Mouse (Mus musculus) brain, embryonic 14.5 days (tissue): ENCODE measurements around the gene Txnrd2.

ENCODE experiments used
- CTCF ChIP-seq: fragments of 200-500 bp; IDR thresholded peaks from 2 replicates; pipeline ENCODE4 v1.5.1; 2012; ENCODE audit warnings: inconsistent platforms, mild to moderate bottlenecking, moderate library complexity, borderline replicate concordance; ENCODE audit not compliant: insufficient read depth, insufficient read length; ENCODE audit errors: extremely low read depth
- POLR2A ChIP-seq: fragments of 200-500 bp; IDR thresholded peaks from 2 replicates; pipeline ENCODE4 v1.6.1; 2012; ENCODE audit warnings: mild to moderate bottlenecking, inconsistent platforms, borderline replicate concordance; ENCODE audit not compliant: poor library complexity, insufficient read depth, insufficient read length, severe bottlenecking; ENCODE audit errors: extremely low read depth

DNA sequence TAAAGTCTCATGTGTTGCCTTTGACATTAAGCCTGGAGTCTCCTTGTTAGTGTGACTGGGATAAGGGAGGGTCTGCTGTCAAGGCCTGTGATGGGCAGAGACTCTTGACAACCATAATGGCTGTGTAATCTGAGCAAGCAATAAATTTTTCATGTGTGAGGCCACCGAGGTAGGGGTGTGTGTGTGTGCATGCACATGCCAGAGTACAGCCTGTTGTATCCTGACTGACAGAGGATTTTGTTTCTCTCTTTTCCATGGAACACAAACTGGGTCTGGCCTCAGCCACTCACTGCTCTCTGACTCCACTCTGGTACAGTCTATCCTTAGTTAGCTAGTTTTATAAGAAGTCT is 81.0 kb downstream of the Txnrd2 start:
- no peak for TF ChIP-seq POLR2A
- no peak for TF ChIP-seq CTCF
